Mouse (Mus musculus): ENCODE results near the gene Gpc3. TPM values are rescaled to one million over a fixed set of nuclear protein-coding genes. Genes with fewer than 3 reads are reported as not detected.

Gene Gpc3
- total RNA-seq, 1 experiment = 61.9 TPM

- H3K4me1 ChIP-seq (ENCODE audit: control insufficient read depth in 2 of 2, insufficient read depth in 2 of 2, low read length in 2 of 2, poor library complexity in 1 of 2) = no peaks in the 10 kb centered on the region
- no peak overlapping the region for H3K27ac ChIP-seq (ENCODE audit: insufficient read depth, low read depth, low read length, poor library complexity, severe bottlenecking)
- no peaks in the 10 kb centered on the region for H3K36me3 ChIP-seq (ENCODE audit: control insufficient read depth, insufficient read depth, low read length, poor library complexity, severe bottlenecking)
- H3K9ac ChIP-seq (ENCODE audit: insufficient read depth, low read depth, low read length, poor library complexity, severe bottlenecking) = no peak overlapping the region
- in situ Hi-C loops (cut with MboI; ENCODE audit: low sequenced_read_pairs in 2 of 2, unreplicated experiment in 2 of 2) = no loop called here
- H3K4me3 ChIP-seq (ENCODE audit: insufficient read depth in 1 of 2, low read depth in 1 of 2, low read length in 2 of 2, poor library complexity in 1 of 2, severe bottlenecking in 1 of 2) = no peak overlapping the region
- H3K9me3 ChIP-seq (ENCODE audit: control insufficient read depth, insufficient read depth, low read depth, low read length) = no peaks in the 10 kb centered on the region
- no peak for DNase-seq (ENCODE audit: low read depth, low spot score)
- TF ChIP-seq MAFK (IDR thresholded peaks at IDR 0.05; ENCODE audit: insufficient read depth, low read depth, low read length) (no peak), CHD2 (IDR thresholded peaks at IDR 0.05; ENCODE audit: low read depth, low read length) (no peak), ZC3H11A (IDR thresholded peaks at IDR 0.05; ENCODE audit: borderline replicate concordance, low read depth, low read length) (no peak), ZNF384 (IDR thresholded peaks at IDR 0.05; ENCODE audit: low read depth, low read length) (no peak), HCFC1 (IDR thresholded peaks at IDR 0.05; ENCODE audit: borderline replicate concordance, insufficient read depth, low read length) (no peak)
These were observed 383.0 kb downstream of the Gpc3 start for GRCm38 (mm10) chrX:52230711-52231110.

Other genes starting within 250 kb of the Gpc3 start
- 3.4 and 4.3 TPM in 2 replicates for gene Ccdc160, start 177.2 kb upstream of the Gpc3 start, total RNA-seq (2012; rRNA removed)